Mouse (Mus musculus): ENCODE measurements around the gene Rpl23a.

GRCm38 (mm10) chr11:78231518-78231917 lies 48.1 kb upstream of the Rpl23a start:
- TF ChIP-seq CTCF (IDR thresholded peaks at IDR 0.05; ENCODE audit: control insufficient read depth, insufficient read depth, insufficient read length) (no peak), USF1 (IDR thresholded peaks at IDR 0.05; ENCODE audit: low read depth) (no peak), FOSL1 (IDR thresholded peaks at IDR 0.05; ENCODE audit: insufficient read depth, low read length, poor library complexity, severe bottlenecking) (no peak), MYOD1 (IDR thresholded peaks at IDR 0.05; ENCODE audit: control insufficient read depth, insufficient read length, low read depth) (no peak), MYOG (IDR thresholded peaks at IDR 0.05; ENCODE audit: control insufficient read depth, extremely low read depth, insufficient read length) (no peak), MAX (IDR thresholded peaks at IDR 0.05) (no peak)
